Mouse (Mus musculus): ENCODE results near the gene Psmg3.

The Psmg3 gene

GRCm38 (mm10) chr5:139794137-139794536 is 32.5 kb downstream of the Psmg3 start:
- DNase-seq (ENCODE audit: low spot score in 2 of 2) = no peak

GRCm38 (mm10) chr5:139793338-139794089 is 33.2 kb downstream of the Psmg3 start:
- DNase-seq (ENCODE audit: low spot score in 2 of 2) = no peak

- no peak for DNase-seq (ENCODE audit: low spot score in 2 of 2)
Measured at GRCm38 (mm10) chr5:139792966-139793337, 33.7 kb downstream of the Psmg3 start.

GRCm38 (mm10) chr5:139792159-139792775 is 34.4 kb downstream of the Psmg3 start:
- no peak for DNase-seq (ENCODE audit: low spot score in 2 of 2)

- peak; percentile 87 to 91 for DNase-seq (ENCODE audit: low spot score in 2 of 2)
Measured at GRCm38 (mm10) chr5:139791227-139792158, 35.2 kb downstream of the Psmg3 start, which contains the start of gene Mafk. Gene Mafk (plus strand): TSS chr5:139791513.

- DNase-seq (ENCODE audit: low spot score in 2 of 2) = no peak
Measured at GRCm38 (mm10) chr5:139789466-139789865, 37.2 kb downstream of the Psmg3 start.

- no peak for DNase-seq (ENCODE audit: low spot score in 2 of 2)
Measured at GRCm38 (mm10) chr5:139781406-139781805, 45.3 kb downstream of the Psmg3 start.

- no peak for DNase-seq (ENCODE audit: low spot score in 2 of 2)
Measured at GRCm38 (mm10) chr5:139776966-139777365, 49.7 kb downstream of the Psmg3 start.

GRCm38 (mm10) chr5:139775216-139775926 is 51.3 kb downstream of the Psmg3 start, which contains the start of gene Ints1:
Gene Ints1 (minus strand): TSS chr5:139775674.
- DNase-seq (ENCODE audit: low spot score in 2 of 2) = peak; percentile 95 to 97
